Mouse (Mus musculus) heart, embryonic 16.5 days (tissue): Measurements from ENCODE around the gene Tmtc1. TPM values are rescaled to one million over a fixed set of nuclear protein-coding genes. Genes with fewer than 3 reads are reported as not detected.

Source experiments
- ATAC-seq: fragments of 200-750 bp; cut with Nextera tagmentation; replicated peaks from 2 replicates; pipeline ENCODE4 v1.8.0; 2017; ENCODE audit warnings: moderate number of reproducible peaks; ENCODE audit not compliant: insufficient read depth, low FRiP score; ENCODE audit errors: extremely low read depth
- H3K27ac ChIP-seq: fragments of 300-500 bp; sonication (generic); 2 replicates; pipeline ENCODE4 v1.5.1; 2014; ENCODE audit warnings: mild to moderate bottlenecking, low read length, control low read depth, moderate library complexity
- H3K27me3 ChIP-seq: fragments of 300-500 bp; sonication (generic); 2 replicates; pipeline ENCODE4 v1.6.1; 2014; ENCODE audit warnings: low read length, mixed read lengths; ENCODE audit not compliant: control insufficient read depth, insufficient read depth
- H3K36me3 ChIP-seq: fragments of 300-500 bp; sonication (generic); 2 replicates; pipeline ENCODE4 v1.6.1; 2014; ENCODE audit not compliant: control insufficient read depth, insufficient read depth
- H3K4me1 ChIP-seq: fragments of 300-500 bp; sonication (generic); 2 replicates; pipeline ENCODE4 v1.6.1; 2014; ENCODE audit warnings: low read length, mixed read lengths; ENCODE audit not compliant: control insufficient read depth, insufficient read depth
- H3K4me2 ChIP-seq: fragments of 300-500 bp; sonication (generic); 2 replicates; pipeline ENCODE4 v1.6.1; 2014; ENCODE audit warnings: low read depth, mild to moderate bottlenecking, control low read depth, low read length
- H3K4me3 ChIP-seq: fragments of 300-500 bp; sonication (generic); 2 replicates; pipeline ENCODE4 v1.5.1; 2014; ENCODE audit warnings: mild to moderate bottlenecking, control low read depth, low read length
- H3K9ac ChIP-seq: fragments of 300-500 bp; sonication (generic); 2 replicates; pipeline ENCODE4 v1.6.1; 2014; ENCODE audit warnings: low read length, control low read depth
- H3K9me3 ChIP-seq: fragments of 300-500 bp; sonication (generic); replicated peaks from 2 replicates; pipeline ENCODE4 v1.6.1; 2016; ENCODE audit warnings: low read length; ENCODE audit not compliant: control insufficient read depth
- WGBS: fragments of 180-500 bp; shearing (Covaris S2); extraction: QIAGEN DNeasy Blood & Tissue Kit; methylation state at CpG from one replicate; pipeline ENCODE4 v1.1.7; 2014; 5-methylcytosine and 5-hydroxymethylcytosine counted together
- polyA plus RNA-seq: library from polyadenylated mRNA; unstranded; fragments of >200 nt; fragmentation: Nextera tagmentation; extraction: Ambion mirVana; gene quantifications from 2 replicates; pipeline ENCODE4 v1.2.1, GENCODE M21; 2015

Gene Tmtc1
- polyA plus RNA-seq, 1 experiment from 2014 or later, result 1.7 TPM

DNA sequence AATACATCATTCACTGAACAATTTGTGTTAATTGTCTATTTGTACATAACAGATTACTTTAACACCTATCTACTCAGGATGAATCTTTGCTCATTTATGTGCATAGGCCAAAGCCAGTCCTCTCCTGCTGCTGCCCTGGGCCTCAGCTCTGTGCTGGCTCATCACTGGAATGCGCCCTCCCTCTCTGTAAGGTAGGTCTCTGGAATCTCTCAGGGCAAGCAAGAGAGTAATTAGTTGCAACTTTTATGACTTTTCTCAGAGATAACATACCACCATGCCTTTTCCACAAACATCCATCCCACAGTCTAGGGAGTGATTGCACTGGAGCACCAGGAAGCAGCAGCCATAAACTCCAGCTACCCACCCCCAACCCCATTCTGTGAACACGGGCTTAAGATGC is 70.7 kb downstream of the Tmtc1 start:
- Histone ChIP-seq H3K4me1 (no peaks in the 10 kb centered on the region), H3K4me3 (no peak overlapping the region), H3K27ac (no peak overlapping the region), H3K9ac (no peak overlapping the region), H3K36me3 (0 out of 2 replicates have a peak, but pooled peaks cover 2% of the 10 kb centered on the region), H3K9me3 (peaks cover 3% of the 10 kb centered on the region; the same call in 1 of the 2 replicates), H3K4me2 (no peak overlapping the region), H3K27me3 (no peaks in the 10 kb centered on the region)
- no peak for ATAC-seq
- WGBS, result 58% methylated on average over 2 of the region's 2 CpGs

DNA sequence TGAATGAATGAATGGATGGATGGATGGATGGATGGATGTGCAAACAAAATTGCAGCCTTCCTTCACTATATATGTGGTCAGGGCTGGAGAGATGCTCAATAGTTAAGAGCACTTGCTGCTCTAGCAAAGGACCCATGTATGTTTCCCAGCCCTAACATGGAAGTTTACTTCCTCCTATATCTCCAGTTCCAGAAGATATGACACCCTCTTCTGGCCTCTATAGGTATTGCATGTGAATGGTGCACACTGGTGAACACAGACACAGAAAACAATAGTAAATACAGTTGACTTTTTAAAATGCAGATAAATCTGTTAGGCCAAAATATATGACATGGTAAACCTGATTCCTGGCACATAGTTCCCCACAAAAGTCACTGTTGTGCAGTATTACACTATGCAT is 73.0 kb downstream of the Tmtc1 start:
- no peaks in the 10 kb centered on the region for H3K36me3 ChIP-seq
- no peak overlapping the region for H3K4me3 ChIP-seq
- no peaks in the 10 kb centered on the region for H3K9me3 ChIP-seq
- no peaks in the 10 kb centered on the region for H3K4me1 ChIP-seq
- no peak overlapping the region for H3K9ac ChIP-seq
- no peak overlapping the region for H3K4me2 ChIP-seq
- no peak for ATAC-seq
- H3K27ac ChIP-seq, result no peak overlapping the region
- no peaks in the 10 kb centered on the region for H3K27me3 ChIP-seq

DNA sequence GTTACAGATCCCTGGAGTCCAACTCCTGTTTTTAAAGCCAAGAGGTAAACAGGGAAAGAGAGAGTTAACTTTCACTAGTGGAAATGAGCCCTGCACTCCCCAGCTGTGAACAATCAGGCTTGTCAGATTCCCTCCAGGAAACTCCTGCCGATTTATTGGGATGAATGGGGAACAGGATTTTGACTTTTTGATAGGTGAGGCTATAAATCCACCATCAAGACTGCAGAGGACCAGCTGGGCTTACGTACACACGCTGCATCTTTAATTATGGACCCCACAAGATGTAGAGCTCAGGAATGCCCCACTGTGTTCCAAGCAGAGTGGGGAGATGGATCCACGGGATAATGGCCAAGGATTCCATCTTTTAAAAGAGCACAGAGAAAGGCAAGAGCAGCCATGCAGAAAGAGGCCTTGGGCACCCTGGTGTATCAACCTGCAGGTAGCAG is 77.1 kb downstream of the Tmtc1 start:
- 63% methylated on average over 4 of the region's 4 CpGs for WGBS
- H3K9me3 ChIP-seq, result no peaks in the 10 kb centered on the region
- H3K4me1 ChIP-seq, result no peaks in the 10 kb centered on the region
- no peaks in the 10 kb centered on the region for H3K36me3 ChIP-seq
- ATAC-seq, result no peak
- H3K4me3 ChIP-seq, result no peak overlapping the region
- no peak overlapping the region for H3K27ac ChIP-seq
- no peak overlapping the region for H3K9ac ChIP-seq
- H3K4me2 ChIP-seq, result no peak overlapping the region
- no peaks in the 10 kb centered on the region for H3K27me3 ChIP-seq

DNA sequence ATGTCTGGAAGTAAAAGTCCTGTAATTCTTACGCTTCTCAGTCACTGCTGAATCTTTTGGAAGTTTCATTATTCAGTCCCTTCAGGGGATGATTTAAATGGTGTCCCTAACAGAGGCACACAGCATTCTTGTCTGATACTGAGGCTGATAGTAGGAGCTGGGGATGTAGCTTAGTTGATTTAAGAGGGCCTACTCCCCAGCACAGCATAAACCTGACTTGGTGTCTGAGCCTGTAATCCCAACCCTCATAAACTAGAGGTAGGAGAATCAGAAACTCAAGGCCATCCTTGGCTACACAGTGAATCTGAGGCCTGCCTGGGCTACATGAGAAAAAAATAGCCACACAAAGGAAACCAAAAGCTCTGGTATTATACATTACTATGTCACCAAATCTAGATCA is 77.6 kb downstream of the Tmtc1 start:
- ATAC-seq, result no peak
- Histone ChIP-seq H3K4me3 (no peak overlapping the region), H3K27me3 (no peaks in the 10 kb centered on the region), H3K9me3 (no peaks in the 10 kb centered on the region), H3K4me2 (no peak overlapping the region), H3K4me1 (no peaks in the 10 kb centered on the region), H3K27ac (no peak overlapping the region), H3K9ac (no peak overlapping the region), H3K36me3 (no peaks in the 10 kb centered on the region)
- WGBS, result 90% methylated on average over 1 of the region's 1 CpGs

DNA sequence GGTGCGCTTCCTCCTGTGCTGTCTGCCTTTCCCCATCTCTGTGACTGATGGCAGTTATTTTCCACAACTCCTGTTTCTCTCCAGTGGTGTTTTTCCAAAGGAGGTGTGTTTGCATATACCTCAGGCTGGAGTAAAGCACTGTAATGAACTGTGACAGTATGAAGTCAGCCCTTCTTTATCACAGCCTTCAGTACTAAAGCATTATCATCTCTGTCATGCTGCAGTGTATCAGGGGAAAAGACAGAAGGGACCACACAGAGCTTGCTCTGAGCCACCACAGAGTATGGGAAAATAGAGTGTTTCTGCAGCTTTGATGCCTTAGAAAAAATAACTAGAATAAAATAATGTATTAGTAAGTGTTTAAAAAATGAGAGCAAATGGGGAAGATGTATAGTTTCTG is 81.0 kb downstream of the Tmtc1 start:
- 80% methylated on average over 1 of the region's 1 CpGs for WGBS
- H3K4me1 ChIP-seq, result 0 out of 2 replicates have a peak, but pooled peaks cover 2% of the 10 kb centered on the region
- no peaks in the 10 kb centered on the region for H3K36me3 ChIP-seq
- H3K4me3 ChIP-seq, result no peak overlapping the region
- no peak overlapping the region for H3K4me2 ChIP-seq
- H3K27me3 ChIP-seq, result no peaks in the 10 kb centered on the region
- H3K27ac ChIP-seq, result no peak overlapping the region
- no peaks in the 10 kb centered on the region for H3K9me3 ChIP-seq
- ATAC-seq, result no peak
- no peak overlapping the region for H3K9ac ChIP-seq

DNA sequence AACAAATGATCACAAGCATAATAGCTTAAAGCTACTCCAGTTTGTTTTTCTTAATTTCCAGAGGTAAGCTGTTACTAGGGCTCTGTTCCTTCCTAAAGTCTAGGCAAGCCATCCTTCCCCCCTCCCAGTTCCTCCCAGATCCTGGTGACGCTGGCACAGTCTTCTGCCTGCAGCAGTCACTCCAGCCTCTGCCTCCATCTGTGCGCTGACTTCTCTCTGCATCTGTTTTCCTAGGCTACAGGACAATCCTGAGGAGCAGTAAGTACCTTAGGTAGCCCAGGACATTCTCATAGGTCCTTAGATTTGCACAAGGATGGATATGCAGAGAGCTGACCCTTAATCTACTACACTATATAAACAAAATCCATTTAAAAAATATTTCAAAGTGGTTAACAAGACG is 81.7 kb downstream of the Tmtc1 start:
- Histone ChIP-seq H3K4me3 (no peak overlapping the region), H3K36me3 (peaks cover 2% of the 10 kb centered on the region; the same call in 1 of the 2 replicates), H3K4me1 (0 out of 2 replicates have a peak, but pooled peaks cover 2% of the 10 kb centered on the region), H3K9ac (no peak overlapping the region), H3K4me2 (no peak overlapping the region), H3K27ac (no peak overlapping the region), H3K9me3 (no peaks in the 10 kb centered on the region), H3K27me3 (no peaks in the 10 kb centered on the region)
- 67% methylated on average over 3 of the region's 3 CpGs for WGBS
- no peak for ATAC-seq

DNA sequence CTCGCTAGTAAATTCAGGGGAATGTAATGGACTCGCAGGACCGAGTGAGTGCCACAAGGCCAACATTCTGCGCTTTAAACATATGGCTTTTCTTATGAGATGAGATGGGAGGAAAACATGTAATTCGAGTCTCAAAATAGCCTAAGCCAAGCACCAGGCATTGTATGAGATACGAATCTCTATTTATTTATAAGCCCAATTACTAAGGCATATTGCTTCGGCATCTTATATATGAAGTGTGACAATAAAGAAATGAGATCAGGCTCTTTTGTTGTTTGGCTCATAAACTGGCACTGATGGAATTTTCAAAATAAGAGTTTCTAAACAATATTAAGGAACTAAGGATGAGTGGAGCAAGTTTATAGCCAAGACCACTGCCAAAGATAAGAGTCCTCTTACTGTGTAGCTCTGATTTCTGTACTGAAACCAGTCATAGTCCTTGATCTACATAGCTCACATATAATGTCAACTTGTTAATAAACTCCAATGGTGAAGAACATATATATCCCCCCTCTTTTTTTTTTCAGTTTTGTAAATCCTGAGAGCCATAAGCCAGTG is 84.8 kb downstream of the Tmtc1 start:
- no peak for ATAC-seq
- H3K27ac ChIP-seq, result no peak overlapping the region
- WGBS, result 90% methylated on average over 7 of the region's 7 CpGs

DNA sequence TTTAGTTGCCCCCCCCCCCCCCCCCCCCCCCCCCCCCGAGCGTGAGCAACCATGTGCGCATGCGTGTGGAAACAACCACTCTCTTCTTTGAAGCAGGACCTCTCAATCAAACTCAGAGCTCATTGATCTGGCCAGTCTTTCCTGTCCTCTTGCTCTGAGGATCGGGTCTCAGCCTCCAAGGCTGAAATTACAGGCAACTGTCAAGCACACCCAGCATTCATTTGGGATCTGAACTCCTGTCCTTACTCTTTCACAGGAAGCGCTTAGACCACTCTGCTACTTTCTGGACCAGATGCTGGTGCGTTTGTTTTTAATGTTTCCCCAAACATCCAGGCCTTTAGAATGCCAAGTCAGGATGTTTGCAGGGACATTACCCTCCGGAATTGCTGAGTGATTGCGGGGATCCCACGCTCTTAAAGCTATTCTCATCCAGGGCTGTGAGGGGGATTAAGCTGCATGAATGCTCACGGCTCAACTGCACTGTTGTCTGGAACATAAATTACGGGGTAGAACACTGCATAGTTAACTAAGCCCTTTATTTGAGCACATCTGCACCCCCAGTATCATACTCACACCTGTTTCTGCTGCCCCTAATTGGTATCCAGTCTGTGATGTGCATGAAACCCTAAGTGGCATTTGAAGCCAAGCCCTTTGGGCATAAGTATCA is 85.5 kb downstream of the Tmtc1 start:
- H3K4me2 ChIP-seq, result no peak overlapping the region
- WGBS, result 75% methylated on average over 8 of the region's 12 CpGs
- H3K9ac ChIP-seq, result no peak overlapping the region
- no peaks in the 10 kb centered on the region for H3K27me3 ChIP-seq
- H3K9me3 ChIP-seq, result peaks cover 8% of the 10 kb centered on the region; the same call in 1 of the 2 replicates
- H3K36me3 ChIP-seq, result peaks cover 11% of the 10 kb centered on the region; the same call in 1 of the 2 replicates
- H3K27ac ChIP-seq, result no peak overlapping the region
- H3K4me1 ChIP-seq, result 0 out of 2 replicates have a peak, but pooled peaks cover 5% of the 10 kb centered on the region
- H3K4me3 ChIP-seq, result no peak overlapping the region
- no peak for ATAC-seq

More for the DNA sequence above, 84.8 kb downstream of the Tmtc1 start:
- Histone ChIP-seq H3K4me1 (0 out of 2 replicates have a peak, but pooled peaks cover 2% of the 10 kb centered on the region), H3K9ac (no peak overlapping the region), H3K4me3 (no peak overlapping the region), H3K27me3 (no peaks in the 10 kb centered on the region), H3K9me3 (peaks cover 5% of the 10 kb centered on the region; the same call in 1 of the 2 replicates), H3K36me3 (peaks cover 11% of the 10 kb centered on the region; the same call in 1 of the 2 replicates), H3K4me2 (no peak overlapping the region)

DNA sequence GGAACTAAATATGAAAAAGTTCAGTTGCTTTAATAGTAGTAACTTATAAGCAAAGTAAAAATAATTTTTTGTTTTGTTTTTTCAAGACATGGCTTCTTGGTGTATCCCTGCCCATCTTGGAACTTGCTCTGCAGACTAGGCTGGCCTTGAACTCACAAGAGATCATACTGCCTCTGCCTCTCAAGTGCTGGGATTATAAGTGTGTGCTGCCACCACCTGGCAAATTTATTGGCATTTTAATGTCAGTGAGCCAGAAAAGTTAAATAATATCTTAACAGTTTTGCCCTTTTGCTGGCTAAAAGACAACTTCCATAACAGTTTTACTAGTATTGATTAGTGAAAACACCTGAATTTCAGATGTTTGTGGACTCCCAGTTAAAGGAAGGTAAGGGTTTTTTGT is 88.0 kb downstream of the Tmtc1 start:
- H3K4me2 ChIP-seq, result no peak overlapping the region
- H3K9me3 ChIP-seq, result peaks cover 8% of the 10 kb centered on the region; the same call in 1 of the 2 replicates
- no peaks in the 10 kb centered on the region for H3K27me3 ChIP-seq
- no peak overlapping the region for H3K4me3 ChIP-seq
- no peak overlapping the region for H3K9ac ChIP-seq
- H3K4me1 ChIP-seq, result 0 out of 2 replicates have a peak, but pooled peaks cover 5% of the 10 kb centered on the region
- no peak overlapping the region for H3K27ac ChIP-seq
- ATAC-seq, result no peak
- H3K36me3 ChIP-seq, result peaks cover 11% of the 10 kb centered on the region; the same call in 1 of the 2 replicates
